Comparison of ENCODE assay signal across 8 mouse cellular contexts in genomic region chr5:104571282-104571921, GRCm38 (mm10).
DNase-seq lines count a peak whose midpoint lies in the region; ATAC-seq and TF ChIP-seq lines count a peak whose summit lies in the region.
"Not testable (repeated sequence)": the region's sequence is repeated elsewhere in the genome, so short reads cannot be mapped to it uniquely, and the experiment has no call there.

No protein-coding gene starts in this region.

- not testable (repeated sequence) for TF ChIP-seq CTCF in ES-Bruce4 (IDR thresholded peaks at IDR 0.05; ENCODE audit: low read depth, low read length); liver, postnatal 0 days (IDR thresholded peaks at IDR 0.05; ENCODE audit: low read depth)

- H3K9ac ChIP-seq in ES-Bruce4 (ENCODE audit: low read depth, poor library complexity, severe bottlenecking): peak overlapping the region; percentile 98
- H3K9ac ChIP-seq in forebrain, embryonic 13.5 days: peak overlapping the region; percentile 84
- H3K9ac ChIP-seq in liver, postnatal 0 days (replicated peaks): peak overlapping the region; percentile 81
- H3K9ac ChIP-seq in neural tube, embryonic 14.5 days (replicated peaks; ENCODE audit: low read depth, low read length): peak overlapping the region; percentile 78

- not testable (repeated sequence) for TF ChIP-seq POLR2A in ES-Bruce4 (IDR thresholded peaks at IDR 0.05; ENCODE audit: insufficient read depth, low read length)

- peak overlapping the region; percentile 96 for H3K4me3 ChIP-seq in ES-Bruce4 (ENCODE audit: low read depth, low read length)
- H3K4me3 ChIP-seq in forebrain, embryonic 13.5 days: peak overlapping the region; percentile 67
- H3K4me3 ChIP-seq in liver, postnatal 0 days (ENCODE audit: low read depth, low read length): peak overlapping the region; percentile 66
- H3K4me3 ChIP-seq in neural tube, embryonic 14.5 days (ENCODE audit: low read depth, low read length): peak overlapping the region; percentile 50

- DNase-seq in heart, postnatal 10 days: peak; percentile 95 to 96
- peak; percentile 38 for DNase-seq in large intestine, adult 2 months (ENCODE audit: low read depth, low spot score)
- DNase-seq in liver, postnatal 0 days: peak; percentile 78
- DNase-seq in testis, postnatal 10 days (ENCODE audit: low spot score): peak; percentile 75

- ATAC-seq in cerebellum, adult (ENCODE audit: insufficient number of reproducible peaks, low FRiP score, low TSS enrichment): peak; percentile 100
- peak; percentile 99 for ATAC-seq in forebrain, embryonic 13.5 days
- peak; percentile 99 for ATAC-seq in liver, postnatal 0 days
- peak; percentile 99 for ATAC-seq in neural tube, embryonic 14.5 days (ENCODE audit: low read depth)

- not testable (repeated sequence) for H3K4me1 ChIP-seq in ES-Bruce4 (ENCODE audit: control insufficient read depth, insufficient read depth, low read length); forebrain, embryonic 13.5 days; liver, postnatal 0 days (ENCODE audit: insufficient read depth); neural tube, embryonic 14.5 days (ENCODE audit: control insufficient read depth, insufficient read depth, low read length)

- H3K4me2 ChIP-seq in forebrain, embryonic 13.5 days: peak overlapping the region; percentile 58
- peak overlapping the region; percentile 65 for H3K4me2 ChIP-seq in liver, postnatal 0 days (ENCODE audit: low read depth, low read length)
- peak overlapping the region; percentile 54 for H3K4me2 ChIP-seq in neural tube, embryonic 14.5 days (ENCODE audit: low read depth, low read length)

- H3K27ac ChIP-seq in ES-Bruce4 (ENCODE audit: insufficient read depth, low read length): peak overlapping the region; percentile 89
- peak overlapping the region; percentile 85 for H3K27ac ChIP-seq in forebrain, embryonic 13.5 days
- peak overlapping the region; percentile 93 for H3K27ac ChIP-seq in liver, postnatal 0 days (ENCODE audit: low read depth)
- H3K27ac ChIP-seq in neural tube, embryonic 14.5 days (ENCODE audit: low read depth, low read length): peak overlapping the region; percentile 74

- TF ChIP-seq EP300 in ES-Bruce4 (IDR thresholded peaks at IDR 0.05; ENCODE audit: insufficient read depth, low read depth, low read length); liver, postnatal 0 days (IDR thresholded peaks at IDR 0.05; ENCODE audit: low read depth): not testable (repeated sequence)

- peaks cover 14% of the 10 kb centered on the region; the same call in 1 of the 2 replicates for H3K9me3 ChIP-seq in ES-Bruce4 (replicated peaks; ENCODE audit: control insufficient read depth, insufficient read depth, low read length, poor library complexity, severe bottlenecking)
- H3K9me3 ChIP-seq in forebrain, embryonic 13.5 days (replicated peaks): peaks cover 21% of the 10 kb centered on the region
- not testable (repeated sequence) for H3K9me3 ChIP-seq in liver, postnatal 0 days (ENCODE audit: low read length); neural tube, embryonic 14.5 days (ENCODE audit: control insufficient read depth, low read length)

- H3K36me3 ChIP-seq in ES-Bruce4 (ENCODE audit: control insufficient read depth, insufficient read depth, low read length, poor library complexity, severe bottlenecking); liver, postnatal 0 days (replicated peaks; ENCODE audit: insufficient read depth, low read length); neural tube, embryonic 14.5 days (ENCODE audit: control insufficient read depth, insufficient read depth, low read length): not testable (repeated sequence)
- peaks cover 18% of the 10 kb centered on the region for H3K36me3 ChIP-seq in forebrain, embryonic 13.5 days (ENCODE audit: poor library complexity, severe bottlenecking)

- not testable (repeated sequence) for H3K27me3 ChIP-seq in ES-Bruce4 (ENCODE audit: control insufficient read depth, insufficient read depth, low read length, poor library complexity, severe bottlenecking); forebrain, embryonic 13.5 days; liver, postnatal 0 days (ENCODE audit: insufficient read depth, low read length); neural tube, embryonic 14.5 days (ENCODE audit: control insufficient read depth, insufficient read depth, low read length)

- intact Hi-C loops in heart, postnatal 10 days (cut with DNase I): loop anchor here (5.0 kb wide), 1 partner anchor 59 kb away; no protein-coding TSS in a partner anchor

- WGBS in forebrain, embryonic 13.5 days: under 1% methylated on average over 18 of the region's 19 CpGs
- WGBS in large intestine, adult 2 months: 4% methylated on average over 18 of the region's 19 CpGs
- WGBS in liver, postnatal 0 days (ENCODE audit: insufficient replicate concordance): under 1% methylated on average over 18 of the region's 19 CpGs
- WGBS in neural tube, embryonic 14.5 days: 2% methylated on average over 18 of the region's 19 CpGs

Comparison
In these comparisons a context has a peak if more than half of its experiments do, and no peak if none do; other contexts are left out.
1. Peak in every context shown above with its lines: DNase-seq, ATAC-seq, H3K4me3 ChIP-seq and H3K27ac ChIP-seq.
2. DNase-seq: peak in every context shown above with its lines; median percentile 96 in heart, postnatal 10 days; 78 in liver, postnatal 0 days; 75 in testis, postnatal 10 days; 38 in large intestine, adult 2 months.